Comparison of ENCODE assay signal across 17 mouse cellular contexts in the genomic region with DNA sequence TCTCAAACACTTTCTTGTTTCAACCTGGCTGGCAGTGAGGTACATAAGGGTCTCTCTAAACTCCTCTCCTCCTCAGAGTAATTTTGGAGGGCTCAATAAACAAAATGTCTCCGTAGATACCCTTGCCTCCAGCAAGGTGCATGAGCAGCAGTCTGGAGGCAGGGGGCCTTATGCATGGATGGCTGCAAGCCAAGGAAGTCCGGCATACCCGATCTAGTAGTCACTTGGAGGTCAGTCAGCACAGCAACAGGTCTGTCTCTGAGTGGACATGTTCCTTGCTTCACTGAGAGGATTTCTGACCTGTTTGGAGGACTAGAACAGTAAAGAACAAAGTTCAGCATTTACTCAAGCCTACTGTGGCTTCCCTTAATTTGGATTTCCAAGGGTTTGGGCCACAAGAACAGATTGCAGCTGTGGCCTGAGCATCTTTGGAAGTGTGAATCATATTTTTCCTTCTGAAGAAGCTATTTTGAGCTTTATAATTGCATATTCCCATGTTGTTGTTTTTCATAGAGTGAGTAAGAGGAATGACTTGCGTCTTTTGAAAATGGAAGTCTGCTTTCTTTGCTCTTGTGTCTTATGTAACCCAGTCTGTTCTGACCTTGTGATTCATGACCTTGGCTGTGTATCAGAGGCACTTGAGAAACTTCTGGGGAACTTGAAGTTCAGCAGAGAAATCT.
DNase-seq lines count a peak whose midpoint lies in the region; ATAC-seq and TF ChIP-seq lines count a peak whose summit lies in the region.
"Had no signal": no experiment of that assay in that cellular context is flagged by ENCODE, and none has a peak within 500 bp of the region (broad histone marks: within the 10 kb centered on the region; RNA-seq: fewer than 3 reads in every experiment).

No protein-coding gene starts in this region.

- TF ChIP-seq POLR2A in kidney, adult 2 months (IDR thresholded peaks at IDR 0.05; ENCODE audit: low read depth, low read length): no peak

- H3K27me3 ChIP-seq in kidney, adult 2 months (replicated peaks; ENCODE audit: control insufficient read depth, insufficient read depth, low read length): no peaks in the 10 kb centered on the region
- no peaks in the 10 kb centered on the region for H3K27me3 ChIP-seq in kidney, embryonic 15.5 days
- no peaks in the 10 kb centered on the region for H3K27me3 ChIP-seq in lung, postnatal 0 days (replicated peaks; ENCODE audit: insufficient read depth, low read length)
- H3K27me3 ChIP-seq: heart, embryonic 13.5 days; hindbrain, embryonic 15.5 days; neural tube, embryonic 12.5 days had no signal

- no peak overlapping the region for H3K4me3 ChIP-seq in kidney, adult 2 months (ENCODE audit: insufficient read depth, low read depth, low read length)
- H3K4me3 ChIP-seq in kidney, embryonic 15.5 days (replicated peaks): no peak overlapping the region
- no peak overlapping the region for H3K4me3 ChIP-seq in lung, postnatal 0 days (ENCODE audit: low read depth, low read length)
- H3K4me3 ChIP-seq: erythroblast, embryonic 14.5 days; heart, embryonic 13.5 days; hindbrain, embryonic 15.5 days; neural tube, embryonic 12.5 days had no signal

- H3K27ac ChIP-seq in kidney, adult 2 months (ENCODE audit: insufficient read depth, low read depth, low read length): 0 out of 2 replicates have a peak overlapping the region, but pooled peaks have one; percentile 30
- H3K27ac ChIP-seq in kidney, embryonic 15.5 days: no peak overlapping the region
- H3K27ac ChIP-seq in lung, postnatal 0 days (ENCODE audit: low read length): no peak overlapping the region
- H3K27ac ChIP-seq: heart, embryonic 13.5 days; hindbrain, embryonic 15.5 days; kidney, postnatal 0 days; liver, embryonic 14.5 days; neural tube, embryonic 12.5 days; stomach, postnatal 0 days had no signal

- no peaks in the 10 kb centered on the region for H3K4me1 ChIP-seq in kidney, adult 2 months (ENCODE audit: control insufficient read depth, insufficient read depth, low read length)
- no peaks in the 10 kb centered on the region for H3K4me1 ChIP-seq in kidney, embryonic 15.5 days
- H3K4me1 ChIP-seq in lung, postnatal 0 days (ENCODE audit: insufficient read depth, low read depth, low read length): no peaks in the 10 kb centered on the region
- H3K4me1 ChIP-seq: hindbrain, embryonic 15.5 days; neural tube, embryonic 12.5 days had no signal

- no peak overlapping the region for H3K9ac ChIP-seq in kidney, embryonic 15.5 days
- H3K9ac ChIP-seq in lung, postnatal 0 days (replicated peaks; ENCODE audit: low read depth): no peak overlapping the region
- H3K9ac ChIP-seq: heart, embryonic 13.5 days; hindbrain, embryonic 15.5 days; liver, embryonic 14.5 days; neural tube, embryonic 12.5 days had no signal

- TF ChIP-seq EP300 in lung, postnatal 0 days (IDR thresholded peaks at IDR 0.05): peak; percentile 83

- no peak for ATAC-seq in kidney, embryonic 15.5 days (replicated peaks; ENCODE audit: low FRiP score)
- ATAC-seq in lung, postnatal 0 days: peak; percentile 83

- no peak for TF ChIP-seq CTCF in kidney, adult 2 months (conservative IDR thresholded peaks at IDR 0.05; ENCODE audit: insufficient read depth, insufficient read length, low read depth, low read length)
- TF ChIP-seq CTCF in lung, postnatal 0 days (IDR thresholded peaks at IDR 0.05): no peak

- DNase-seq in adrenal gland, adult (ENCODE audit: inconsistent age in 2 of 2, low spot score in 1 of 2): peak; percentile 74 to 92
- DNase-seq in adrenal gland, postnatal 4 days (ENCODE audit: low spot score in 2 of 2): no peak
- DNase-seq in kidney, adult 2 months: peak; percentile 28
- peak; percentile 42 for DNase-seq in R1 (ENCODE audit: low read depth, low spot score)
- peak; percentile 83 for DNase-seq in lung, postnatal 0 days (ENCODE audit: low spot score)
- DNase-seq in layer of hippocampus, postnatal 10 days (ENCODE audit: low spot score in 2 of 2): no peak
- no peak for DNase-seq in layer of hippocampus, postnatal 36 days
- DNase-seq: right cerebral cortex, postnatal 25 days had no signal

- H3K9me3 ChIP-seq in kidney, embryonic 15.5 days (replicated peaks): no peaks in the 10 kb centered on the region
- no peaks in the 10 kb centered on the region for H3K9me3 ChIP-seq in lung, postnatal 0 days (ENCODE audit: low read length)
- H3K9me3 ChIP-seq: heart, embryonic 13.5 days; hindbrain, embryonic 15.5 days; neural tube, embryonic 12.5 days had no signal

- no peaks in the 10 kb centered on the region for H3K36me3 ChIP-seq in kidney, adult 2 months (ENCODE audit: control insufficient read depth, insufficient read depth, low read length)
- no peaks in the 10 kb centered on the region for H3K36me3 ChIP-seq in kidney, embryonic 15.5 days
- no peaks in the 10 kb centered on the region for H3K36me3 ChIP-seq in lung, postnatal 0 days (ENCODE audit: insufficient read depth, low read length)
- H3K36me3 ChIP-seq: heart, embryonic 13.5 days; hindbrain, embryonic 15.5 days; neural tube, embryonic 12.5 days had no signal

- 63% methylated on average over 4 of the region's 4 CpGs for WGBS in kidney, adult 2 months
- 77% methylated on average over 4 of the region's 4 CpGs for WGBS in kidney, embryonic 15.5 days
- 41% methylated on average over 4 of the region's 4 CpGs for WGBS in lung, postnatal 0 days

- no peak overlapping the region for H3K4me2 ChIP-seq in kidney, embryonic 15.5 days
- H3K4me2 ChIP-seq in lung, postnatal 0 days (replicated peaks; ENCODE audit: low read depth, low read length): no peak overlapping the region
- H3K4me2 ChIP-seq: heart, embryonic 13.5 days; hindbrain, embryonic 15.5 days; midbrain, embryonic 11.5 days; neural tube, embryonic 12.5 days had no signal

Comparison
In these comparisons a context has a peak if more than half of its experiments do, and no peak if none do; other contexts are left out.
1. DNase-seq: peak in adrenal gland, adult (2 of 2), kidney, adult 2 months (single experiment), R1 (single experiment) and lung, postnatal 0 days (single experiment); none in adrenal gland, postnatal 4 days (0 of 2), layer of hippocampus, postnatal 10 days (0 of 2) and layer of hippocampus, postnatal 36 days (0 of 2).